Mouse (Mus musculus) liver, postnatal 0 days (tissue): ENCODE data around the gene Spocd1.

Source experiments
- CTCF ChIP-seq: sonication (generic); IDR thresholded peaks from 2 replicates; pipeline ENCODE4 v1.5.1; 2016; ENCODE audit warnings: antibody characterized with exemption, low read depth
- EP300 ChIP-seq: IDR thresholded peaks from 2 replicates; pipeline ENCODE4 v1.6.1; 2016; ENCODE audit warnings: antibody characterized with exemption, low read depth, mild to moderate bottlenecking

- TF ChIP-seq CTCF (no peak), EP300 (no peak)
These were observed 2.0 kb upstream of the Spocd1 start for GRCm38 (mm10) chr4:129927091-129927490.
